Mouse (Mus musculus): ENCODE measurements around the gene Hic2. TPM values are rescaled to one million over a fixed set of nuclear protein-coding genes. Genes with fewer than 3 reads are reported as not detected.

The Hic2 gene
- total RNA-seq, 2 experiments from 2014 or later = 4.1 to 5.7 TPM

DNA sequence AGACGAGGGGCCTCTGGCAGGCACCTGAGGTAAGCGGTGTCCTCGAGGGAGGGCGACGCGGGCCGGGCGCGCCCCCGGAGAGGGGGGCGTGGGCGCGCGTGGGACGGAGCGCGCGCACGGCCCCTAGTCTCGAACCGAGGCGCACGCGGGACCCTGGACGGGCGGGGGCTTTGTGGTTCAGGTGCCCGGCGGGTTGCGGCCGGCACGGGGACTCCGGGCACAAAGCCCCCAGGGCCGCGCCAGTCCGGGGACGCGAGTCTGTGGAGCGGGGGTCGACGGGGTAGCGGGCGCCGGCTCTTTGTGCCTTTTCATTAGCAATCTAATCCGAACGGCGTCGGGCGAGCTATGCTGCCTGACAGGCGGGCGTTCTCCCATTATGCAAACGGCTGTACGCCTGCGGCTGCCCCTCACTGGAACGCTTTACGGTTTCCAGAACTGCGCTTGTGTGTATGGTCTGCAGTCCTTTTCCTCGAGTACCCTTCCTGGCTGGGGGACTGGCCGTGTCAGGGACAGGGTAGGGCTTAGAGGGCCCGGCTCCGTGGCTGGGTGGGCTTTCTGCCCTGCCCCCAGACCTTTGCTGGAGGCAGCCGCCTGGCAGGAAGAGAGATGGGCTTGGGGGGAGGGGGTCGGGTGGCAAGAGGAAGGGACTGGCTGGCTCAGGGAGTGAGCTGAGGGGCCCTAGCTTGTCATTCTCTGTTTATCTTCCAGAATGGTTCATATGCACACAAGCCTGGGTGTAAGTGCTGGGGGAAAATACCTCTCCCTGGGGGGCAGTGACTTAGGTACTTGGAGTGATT is 528 bp downstream of the Hic2 start:
- DNase-seq (ENCODE audit: extremely low spot score in 1 of 2, low spot score in 1 of 2) = peak; percentile 27 to 40

DNA sequence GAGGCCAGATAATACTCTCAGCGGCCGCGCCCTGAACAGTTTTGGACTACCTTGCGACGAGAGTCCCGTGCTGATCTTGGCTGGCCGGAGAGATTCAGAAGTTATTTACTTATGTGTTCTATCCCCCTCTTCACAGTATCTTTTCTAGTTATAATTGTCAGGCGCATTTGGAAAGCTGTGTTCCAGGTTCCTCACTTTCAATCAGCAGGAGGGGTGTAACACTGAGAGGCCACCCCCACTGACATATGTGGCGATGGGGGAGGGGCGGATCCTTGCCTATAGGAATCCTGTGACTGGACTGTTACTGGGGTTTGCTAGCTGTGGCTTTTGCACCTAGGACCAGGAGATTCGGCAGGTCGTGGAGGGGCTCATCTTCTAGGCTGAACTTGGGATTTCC is 1.1 kb downstream of the Hic2 start:
- DNase-seq (ENCODE audit: extremely low spot score in 1 of 2, low spot score in 1 of 2) = peak in 1 of 2 experiments; percentile 41

DNA sequence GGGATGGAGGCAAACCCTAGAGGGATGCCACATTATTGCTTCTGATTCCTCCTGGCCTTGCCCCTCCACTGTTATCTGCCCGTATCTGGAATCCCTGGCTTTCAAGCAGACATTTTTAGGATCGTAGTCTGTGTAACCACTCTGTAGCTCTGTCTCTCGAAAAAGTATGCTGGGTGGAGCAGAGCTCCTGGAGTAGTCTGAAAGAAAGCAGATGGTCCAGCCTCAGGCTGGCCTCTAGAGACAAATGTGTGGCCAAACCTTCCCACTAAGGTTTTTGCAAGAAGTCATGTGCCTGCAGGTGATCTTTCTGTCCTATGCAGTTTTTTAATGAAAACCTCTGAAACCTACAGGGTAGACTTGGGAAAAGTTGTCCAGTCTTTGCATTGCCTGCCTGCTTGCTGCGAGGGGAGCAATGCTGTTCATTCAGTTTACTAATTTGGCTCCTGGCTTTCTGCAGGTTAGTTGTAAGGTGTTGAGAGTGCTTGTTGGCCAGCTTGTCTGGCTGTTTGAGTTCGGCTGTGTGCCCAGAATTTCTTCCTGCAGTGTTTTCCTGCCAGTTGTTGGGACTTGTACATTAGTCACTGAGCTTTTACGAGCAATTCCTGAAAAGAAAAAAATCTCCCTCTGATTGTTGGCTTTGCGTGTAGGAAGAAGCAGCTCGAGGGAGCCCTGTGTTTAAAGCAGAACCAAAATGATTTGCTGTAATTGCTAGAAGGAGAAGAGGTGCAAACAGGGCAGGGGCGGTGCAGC is 1.7 kb downstream of the Hic2 start:
- DNase-seq (ENCODE audit: extremely low spot score in 1 of 2, low spot score in 1 of 2) = no peak

GRCm38 (mm10) chr16:17237634-17238033 is 4.3 kb downstream of the Hic2 start:
- no peak for DNase-seq (ENCODE audit: extremely low spot score in 1 of 2, low spot score in 1 of 2)

DNA sequence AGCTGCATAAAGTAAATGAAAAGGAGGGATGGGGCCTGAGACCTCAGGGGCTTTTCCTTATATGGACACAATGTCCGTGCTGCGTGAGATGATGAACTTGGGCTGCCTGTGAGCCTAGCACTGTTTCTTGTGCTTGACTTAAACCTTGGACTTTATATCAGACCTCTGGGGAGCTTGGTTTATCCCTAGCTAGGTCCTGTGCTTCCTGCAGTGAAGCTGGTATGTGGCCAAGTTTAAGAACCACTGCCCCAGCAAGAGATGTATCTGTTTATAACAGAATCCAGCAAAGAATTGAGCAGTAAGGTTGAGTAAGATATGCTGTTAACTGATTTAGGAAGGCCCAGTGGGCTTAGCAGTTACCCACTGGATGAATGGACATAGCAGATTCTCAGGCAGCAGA is 6.0 kb downstream of the Hic2 start:
- no peak for DNase-seq (ENCODE audit: extremely low spot score in 1 of 2, low spot score in 1 of 2)

GRCm38 (mm10) chr16:17243731-17244130 is 10.4 kb downstream of the Hic2 start:
- DNase-seq (ENCODE audit: extremely low spot score in 1 of 2, low spot score in 1 of 2) = no peak

DNA sequence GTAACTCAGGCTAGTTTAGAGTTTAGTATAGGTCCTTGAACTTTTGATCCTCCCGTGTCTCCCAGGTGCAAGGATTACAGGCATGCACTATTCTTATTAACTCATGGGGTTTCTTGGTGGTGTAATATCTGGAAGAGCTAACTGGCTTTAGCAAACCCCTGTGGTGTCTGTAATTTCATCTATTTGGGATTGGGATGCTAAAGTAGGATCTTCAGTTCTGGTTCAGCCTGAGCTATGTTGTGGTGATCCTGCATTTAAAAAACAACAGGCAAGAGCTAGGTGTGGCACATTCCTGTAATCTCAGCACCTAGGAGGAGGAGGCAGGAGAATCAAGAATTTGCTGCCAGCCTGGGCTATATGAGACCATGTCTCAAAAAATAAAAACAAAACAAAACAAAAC is 11.6 kb downstream of the Hic2 start:
- no peak for DNase-seq (ENCODE audit: extremely low spot score in 1 of 2, low spot score in 1 of 2)

DNA sequence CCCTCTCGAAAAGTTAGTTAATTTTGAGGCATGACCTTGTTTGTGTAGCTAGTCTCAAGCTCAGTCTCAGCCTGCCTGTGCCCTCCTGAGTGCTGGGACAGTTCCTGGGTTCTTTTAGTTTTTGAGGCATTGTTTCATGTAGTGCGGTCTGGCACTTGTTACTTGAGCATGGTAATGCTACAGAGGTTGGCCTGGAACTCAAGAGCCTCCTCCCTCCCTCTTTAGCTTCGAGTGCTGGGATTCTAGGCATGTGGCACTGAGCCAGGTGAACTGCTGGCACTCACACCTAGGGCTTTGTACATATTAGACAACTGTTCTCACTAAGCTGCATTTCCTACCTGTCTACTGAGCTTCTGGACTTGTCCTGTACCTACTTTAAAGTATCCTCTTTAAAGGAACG is 14.4 kb downstream of the Hic2 start:
- no peak for DNase-seq (ENCODE audit: extremely low spot score in 1 of 2, low spot score in 1 of 2)

GRCm38 (mm10) chr16:17249135-17249534 is 15.8 kb downstream of the Hic2 start:
- no peak for DNase-seq (ENCODE audit: extremely low spot score in 1 of 2, low spot score in 1 of 2)

GRCm38 (mm10) chr16:17251539-17251938 is 18.2 kb downstream of the Hic2 start:
- DNase-seq (ENCODE audit: extremely low spot score in 1 of 2, low spot score in 1 of 2) = peak in 1 of 2 experiments; percentile 62

GRCm38 (mm10) chr16:17252086-17252726 is 18.8 kb downstream of the Hic2 start:
- DNase-seq (ENCODE audit: extremely low spot score in 1 of 2, low spot score in 1 of 2) = no peak

- DNase-seq (ENCODE audit: extremely low spot score in 1 of 2, low spot score in 1 of 2) = no peak
Measured at GRCm38 (mm10) chr16:17252841-17253240, 19.5 kb downstream of the Hic2 start.

- DNase-seq (ENCODE audit: extremely low spot score in 1 of 2, low spot score in 1 of 2) = no peak
Measured at GRCm38 (mm10) chr16:17254005-17254597, 20.7 kb downstream of the Hic2 start.

DNA sequence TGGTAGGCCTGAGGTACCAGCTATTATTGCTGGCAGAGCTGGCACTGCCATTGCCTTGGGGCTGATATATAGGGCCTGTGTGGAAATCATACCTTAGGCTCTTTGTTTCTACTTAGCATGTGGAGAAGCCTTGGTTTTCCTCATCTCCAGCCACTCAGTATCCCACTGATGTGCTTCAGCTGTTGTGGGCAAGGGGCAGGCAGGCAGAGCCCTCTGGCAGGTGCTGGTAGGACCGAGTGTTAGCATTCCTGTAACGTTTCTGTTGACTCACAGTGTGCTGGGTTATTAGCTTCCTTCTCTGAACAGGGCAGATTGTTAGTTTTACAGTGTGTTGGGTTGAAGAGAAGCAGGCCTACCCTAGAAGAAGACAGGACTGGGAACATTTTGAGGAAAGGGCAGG is 21.9 kb downstream of the Hic2 start:
- DNase-seq (ENCODE audit: extremely low spot score in 1 of 2, low spot score in 1 of 2) = no peak

- DNase-seq (ENCODE audit: extremely low spot score in 1 of 2, low spot score in 1 of 2) = no peak
Measured at GRCm38 (mm10) chr16:17257359-17257821, 24.0 kb downstream of the Hic2 start.

GRCm38 (mm10) chr16:17258917-17259316 is 25.5 kb downstream of the Hic2 start:
- DNase-seq (ENCODE audit: extremely low spot score in 1 of 2, low spot score in 1 of 2) = no peak

- no peak for DNase-seq (ENCODE audit: extremely low spot score in 1 of 2, low spot score in 1 of 2)
Measured at GRCm38 (mm10) chr16:17261341-17261740, 28.0 kb downstream of the Hic2 start.

GRCm38 (mm10) chr16:17266113-17266512 is 32.7 kb downstream of the Hic2 start:
- no peak for DNase-seq (ENCODE audit: extremely low spot score in 1 of 2, low spot score in 1 of 2)

DNA sequence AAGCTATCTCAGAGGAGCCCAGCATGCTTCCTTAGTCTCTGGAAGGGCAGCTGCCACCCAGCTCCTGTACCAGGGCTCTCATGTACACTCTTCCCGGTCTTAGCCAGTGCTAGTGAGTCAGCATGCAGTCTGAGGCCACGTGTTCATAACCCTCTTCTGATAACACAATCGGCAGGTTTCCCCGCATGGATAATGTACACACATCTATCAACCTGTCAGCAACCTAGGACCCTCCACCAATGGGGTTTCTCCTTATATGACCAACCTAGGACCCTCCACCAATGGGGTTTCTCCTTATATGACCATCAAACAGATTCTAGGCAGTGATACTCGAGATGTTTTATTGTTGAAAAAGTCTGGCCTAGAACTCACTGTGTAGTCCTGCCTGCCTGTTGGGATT is 34.6 kb downstream of the Hic2 start:
- no peak for DNase-seq (ENCODE audit: extremely low spot score in 1 of 2, low spot score in 1 of 2)

DNA sequence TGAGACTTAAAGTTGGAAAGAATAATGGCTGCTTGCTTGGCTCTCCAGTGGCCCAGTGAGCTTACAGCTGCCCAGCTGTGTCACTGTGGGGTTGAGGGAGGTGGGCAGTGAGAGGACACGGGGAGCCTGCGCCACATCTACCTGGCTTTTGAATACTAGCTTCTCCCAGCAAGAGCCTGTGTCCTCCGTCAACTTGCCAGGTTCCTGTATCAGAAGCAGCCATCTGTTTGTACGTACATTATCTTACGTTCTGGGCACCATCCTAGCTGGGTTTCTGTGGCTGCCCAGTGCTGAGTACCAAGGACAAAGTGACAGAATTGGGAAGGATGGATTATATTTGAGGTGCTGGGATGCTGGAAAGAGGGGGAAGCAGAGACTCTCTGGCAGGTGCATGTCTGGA is 36.5 kb downstream of the Hic2 start:
- DNase-seq (ENCODE audit: extremely low spot score in 1 of 2, low spot score in 1 of 2) = no peak

- peak in 1 of 2 experiments; percentile 50 for DNase-seq (ENCODE audit: extremely low spot score in 1 of 2, low spot score in 1 of 2)
Measured at GRCm38 (mm10) chr16:17271124-17271523, 37.8 kb downstream of the Hic2 start.
